Mouse (Mus musculus) left cerebral cortex, postnatal 10 days (tissue): ENCODE data around the gene Lbp. TPM values are rescaled to one million over a fixed set of nuclear protein-coding genes. Genes with fewer than 3 reads are reported as not detected.

ENCODE experiments used
- DNase-seq, 2 experiments: peaks; one replicate each; pipeline ENCODE4 v3.0.0; 2021 to 2022; ENCODE audit warnings: low spot score in 2 of 2, mixed read lengths in 1 of 2; ENCODE audit errors: extremely low spot score in 1 of 2
- intact Hi-C: fragments of 180-260 bp; cut with DNase I; formaldehyde crosslinking; loops from one replicate; pipeline ENCODE4 v1.15.1; 2025
- total RNA-seq, 2 experiments: library from RNA; stranded (reverse); gene quantifications; 2 replicates each; pipeline ENCODE4 v1.2.3; 2021

Lbp gene
- total RNA-seq, 2 experiments from 2014 or later, result 2.1 to 5.7 TPM

GRCm38 (mm10) chr2:158376123-158376687, 69.9 kb downstream of the Lbp start:
- no peak for DNase-seq
- intact Hi-C loops, result loop anchor here (5.0 kb wide), 1 partner anchor 276 kb away; no protein-coding TSS in a partner anchor

GRCm38 (mm10) chr2:158376798-158377197, 70.5 kb downstream of the Lbp start:
- intact Hi-C loops, result loop anchor here (5.0 kb wide), 1 partner anchor 276 kb away; no protein-coding TSS in a partner anchor
- peak in 1 of 2 experiments; percentile 52 for DNase-seq

- no peak for DNase-seq
- intact Hi-C loops, result loop anchor here (5.0 kb wide), 1 partner anchor 274 kb away; no protein-coding TSS in a partner anchor
Observed at GRCm38 (mm10) chr2:158377811-158378210, 71.5 kb downstream of the Lbp start.

- peak; percentile 65 to 72 for DNase-seq
- intact Hi-C loops, result loop anchor here (5.0 kb wide), 1 partner anchor 273 kb away; no protein-coding TSS in a partner anchor
Observed at GRCm38 (mm10) chr2:158379354-158380078, 73.2 kb downstream of the Lbp start.

Other genes starting within 250 kb of the Lbp start
- 1 to 10 TPM; 6.9 TPM for gene Tgm2, start 160.1 kb upstream of the Lbp start, total RNA-seq
- gene D630003M21Rik, start 77.3 kb upstream of the Lbp start, total RNA-seq, result 1 to 10 TPM; 3.3 to 3.7 TPM
- gene Bpi, start 48.4 kb upstream of the Lbp start, total RNA-seq, result not detected
- 100 to 1,000 TPM; 560 to 613 TPM for gene Snhg11, start 69.1 kb downstream of the Lbp start, total RNA-seq
- gene Ralgapb, start 103.4 kb downstream of the Lbp start, total RNA-seq, result 10 to 100 TPM; 77.3 to 84.0 TPM
- not detected for gene Adig, start 196.1 kb downstream of the Lbp start, total RNA-seq
- gene Arhgap40, start 206.3 kb downstream of the Lbp start, total RNA-seq, result not detected